Mouse (Mus musculus): Measurements from ENCODE around the gene Nt5c3.
"Not testable (repeated sequence)": the region's sequence is repeated elsewhere in the genome, so short reads cannot be mapped to it uniquely, and the experiment has no call there.

The Nt5c3 gene

GRCm38 (mm10) chr6:56904330-56904729 lies 19.4 kb downstream of the Nt5c3 start:
- no peak for DNase-seq (ENCODE audit: low read depth, low spot score)

GRCm38 (mm10) chr6:56903831-56904230 lies 19.9 kb downstream of the Nt5c3 start:
- DNase-seq (ENCODE audit: low read depth, low spot score): no peak

GRCm38 (mm10) chr6:56902606-56903520 lies 20.9 kb downstream of the Nt5c3 start:
- peak; percentile 15 for DNase-seq (ENCODE audit: low read depth, low spot score)

- DNase-seq (ENCODE audit: low read depth, low spot score): peak; percentile 88
Observed at GRCm38 (mm10) chr6:56901824-56902386, 21.8 kb downstream of the Nt5c3 start.

GRCm38 (mm10) chr6:56901336-56901735 lies 22.4 kb downstream of the Nt5c3 start:
- DNase-seq (ENCODE audit: low read depth, low spot score): peak; percentile 30

GRCm38 (mm10) chr6:56899601-56900000 lies 24.1 kb downstream of the Nt5c3 start:
- no peak for DNase-seq (ENCODE audit: low read depth, low spot score)

GRCm38 (mm10) chr6:56890762-56891161 lies 33.0 kb downstream of the Nt5c3 start:
- no peak for DNase-seq (ENCODE audit: low read depth, low spot score)

GRCm38 (mm10) chr6:56888561-56888960 lies 35.2 kb downstream of the Nt5c3 start:
- no peak for DNase-seq (ENCODE audit: low read depth, low spot score)

GRCm38 (mm10) chr6:56879352-56879955 lies 44.3 kb downstream of the Nt5c3 start:
- DNase-seq (ENCODE audit: low read depth, low spot score): peak; percentile 15

- peak; percentile 18 for DNase-seq (ENCODE audit: low read depth, low spot score)
Observed at GRCm38 (mm10) chr6:56877985-56878384, 45.7 kb downstream of the Nt5c3 start.

GRCm38 (mm10) chr6:56876870-56877269 lies 46.9 kb downstream of the Nt5c3 start:
- DNase-seq (ENCODE audit: low read depth, low spot score): no peak

- no peak for DNase-seq (ENCODE audit: low read depth, low spot score)
Observed at GRCm38 (mm10) chr6:56870027-56870426, 53.7 kb downstream of the Nt5c3 start.

- DNase-seq (ENCODE audit: low read depth, low spot score): no peak
Observed at GRCm38 (mm10) chr6:56868565-56868964, 55.2 kb downstream of the Nt5c3 start.

GRCm38 (mm10) chr6:56866899-56867298 lies 56.8 kb downstream of the Nt5c3 start:
- DNase-seq (ENCODE audit: low read depth, low spot score): not testable (repeated sequence)

- DNase-seq (ENCODE audit: low read depth, low spot score): no peak
Observed at GRCm38 (mm10) chr6:56860205-56860848, 63.4 kb downstream of the Nt5c3 start.

- DNase-seq (ENCODE audit: low read depth, low spot score): no peak
Observed at GRCm38 (mm10) chr6:56856748-56857147, 67.0 kb downstream of the Nt5c3 start.

GRCm38 (mm10) chr6:56854803-56855202 lies 68.9 kb downstream of the Nt5c3 start:
- DNase-seq (ENCODE audit: low read depth, low spot score): no peak

GRCm38 (mm10) chr6:56850315-56850714 lies 73.4 kb downstream of the Nt5c3 start:
- peak; percentile 8 for DNase-seq (ENCODE audit: low read depth, low spot score)

GRCm38 (mm10) chr6:56848974-56849373 lies 74.8 kb downstream of the Nt5c3 start:
- no peak for DNase-seq (ENCODE audit: low read depth, low spot score)

GRCm38 (mm10) chr6:56844365-56844764 lies 79.4 kb downstream of the Nt5c3 start:
- DNase-seq (ENCODE audit: low read depth, low spot score): no peak

GRCm38 (mm10) chr6:56843229-56843628 lies 80.5 kb downstream of the Nt5c3 start:
- no peak for DNase-seq (ENCODE audit: low read depth, low spot score)

GRCm38 (mm10) chr6:56837621-56838020 lies 86.1 kb downstream of the Nt5c3 start:
- DNase-seq (ENCODE audit: low read depth, low spot score): no peak

Data from CD4-positive, CD25-positive, alpha-beta regulatory T cell, adult 2 months (primary cell).